Mouse (Mus musculus) small intestine, adult 2 months (tissue): ENCODE data around the gene Rhno1. TPM values are rescaled to one million over a fixed set of nuclear protein-coding genes. Genes with fewer than 3 reads are reported as not detected.
A peak's percentile ranks its signal among the peaks of the same experiment; 100 is the strongest.

Experiments
- H3K27ac ChIP-seq: fragments of 200-500 bp; 2 replicates; pipeline ENCODE4 v1.5.1; 2012; ENCODE audit warnings: low read depth, low read length, control low read depth, inconsistent platforms; ENCODE audit not compliant: insufficient read depth
- H3K27me3 ChIP-seq: fragments of 200-500 bp; 2 replicates; pipeline ENCODE4 v1.6.1; 2012; ENCODE audit warnings: mild to moderate bottlenecking, moderate library complexity, low read length, inconsistent platforms; ENCODE audit not compliant: control insufficient read depth, insufficient read depth
- H3K36me3 ChIP-seq: fragments of 200-500 bp; 2 replicates; pipeline ENCODE4 v1.6.1; 2012; ENCODE audit warnings: mild to moderate bottlenecking, low read length, control low read depth, inconsistent platforms; ENCODE audit not compliant: control insufficient read depth, insufficient read depth
- H3K4me1 ChIP-seq: fragments of 200-500 bp; 2 replicates; pipeline ENCODE4 v1.6.1; 2012; ENCODE audit warnings: low read length, inconsistent platforms, mixed read lengths; ENCODE audit not compliant: control insufficient read depth, insufficient read depth, insufficient read length
- H3K4me3 ChIP-seq: fragments of 200-500 bp; 2 replicates; pipeline ENCODE4 v1.5.1; 2012; ENCODE audit warnings: low read depth, mild to moderate bottlenecking, control low read depth, inconsistent platforms, low read length, moderate library complexity
- CTCF ChIP-seq: fragments of 200-500 bp; IDR thresholded peaks from 2 replicates; pipeline ENCODE4 v1.5.1; 2012; ENCODE audit warnings: low read depth, mild to moderate bottlenecking, control low read depth, inconsistent platforms, low read length, moderate library complexity, mixed read lengths; ENCODE audit not compliant: insufficient replicate concordance, insufficient read length; ENCODE audit errors: extremely low read depth
- POLR2A ChIP-seq: fragments of 200-500 bp; IDR thresholded peaks from 2 replicates; pipeline ENCODE4 v1.6.1; 2012; ENCODE audit warnings: low read depth, mild to moderate bottlenecking, control low read depth, inconsistent platforms, low read length, moderate library complexity
- WGBS: fragments of 180-500 bp; shearing (Covaris S2); methylation state at CpG from one replicate; pipeline ENCODE4 v1.1.7; 2018; 5-methylcytosine and 5-hydroxymethylcytosine counted together
- polyA plus RNA-seq: library from polyadenylated mRNA; depleted of rRNA; stranded (reverse); fragments of >200 nt; gene quantifications from 2 replicates; pipeline ENCODE4 v1.2.3, GENCODE M21; 2012

Rhno1 gene
- polyA plus RNA-seq, 1 experiment = 11.2 TPM

DNA sequence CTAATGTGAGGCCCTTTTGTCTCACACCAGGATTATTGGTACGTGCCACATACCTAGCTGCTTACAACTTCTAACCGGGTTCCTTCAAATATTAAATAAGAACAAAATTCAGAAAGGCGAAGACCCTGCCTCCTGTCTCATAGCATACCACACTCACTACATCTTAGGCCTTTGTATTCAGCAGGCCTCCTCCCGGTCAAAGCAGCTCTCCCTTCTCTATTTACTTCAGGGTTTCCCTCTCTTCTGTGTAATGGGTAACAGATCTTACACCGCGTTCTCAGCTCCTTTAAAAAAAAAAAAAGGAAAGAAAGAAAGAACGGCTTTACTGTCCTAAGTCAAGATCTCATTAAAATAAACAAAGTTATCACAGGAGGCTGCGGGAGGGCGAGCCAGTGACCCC lies 810 bp downstream of the Rhno1 start:
- H3K36me3 ChIP-seq = peaks cover 11% of the 10 kb centered on the region
- H3K27ac ChIP-seq = no peak overlapping the region
- no peaks in the 10 kb centered on the region for H3K27me3 ChIP-seq
- H3K4me1 ChIP-seq = peaks cover 3% of the 10 kb centered on the region; the same call in 1 of the 2 replicates
- peak overlapping the region; percentile 78 for H3K4me3 ChIP-seq
- TF ChIP-seq POLR2A = no peak
- TF ChIP-seq CTCF = no peak
- 15% methylated on average over 9 of the region's 9 CpGs for WGBS

DNA sequence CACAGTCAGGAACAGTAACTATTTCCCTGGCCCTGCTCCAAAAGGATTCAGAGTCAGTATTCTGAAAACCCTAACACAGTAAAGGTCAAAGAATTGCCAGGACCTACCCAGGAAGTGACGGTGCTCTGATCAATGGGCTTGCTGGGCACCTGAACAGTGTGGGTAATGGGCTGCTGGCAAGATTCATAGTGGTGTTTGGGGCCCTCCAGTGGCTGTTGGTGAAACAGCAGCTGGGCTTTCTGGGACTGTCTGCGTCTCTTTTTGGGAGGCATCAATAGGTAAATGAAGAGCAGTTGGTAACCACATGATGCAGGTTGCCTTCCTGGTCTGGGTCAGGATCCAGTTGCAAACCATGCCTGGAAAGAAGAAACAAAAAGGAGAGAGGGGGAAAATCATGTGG lies 3.7 kb downstream of the Rhno1 start:
- Histone ChIP-seq H3K36me3 (peaks cover 7% of the 10 kb centered on the region), H3K4me3 (no peak overlapping the region), H3K27me3 (no peaks in the 10 kb centered on the region), H3K4me1 (peaks cover 8% of the 10 kb centered on the region), H3K27ac (no peak overlapping the region)
- TF ChIP-seq CTCF (peak; percentile 72; the same call in 1 of the 2 replicates), POLR2A (no peak)
- 59% methylated on average over 2 of the region's 2 CpGs for WGBS

- WGBS = under 1% methylated on average over 42 of the region's 42 CpGs
- peak within 1 kb of the TSS; percentile 61 for H3K4me3 ChIP-seq
- H3K4me1 ChIP-seq = peaks cover 5% of the 10 kb centered on the region
- no peaks in the 10 kb centered on the region for H3K27me3 ChIP-seq
- peaks cover 7% of the 10 kb centered on the region for H3K36me3 ChIP-seq
- no peak within 1 kb of the TSS for H3K27ac ChIP-seq
- no peak for TF ChIP-seq CTCF
- no peak; the same call in 1 of the 2 replicates for TF ChIP-seq POLR2A
Observed at GRCm38 (mm10) chr6:128355726-128356416, 6.8 kb downstream of the Rhno1 start, which contains the start of gene Tulp3. Gene Tulp3 (minus strand): TSS chr6:128355851.

DNA sequence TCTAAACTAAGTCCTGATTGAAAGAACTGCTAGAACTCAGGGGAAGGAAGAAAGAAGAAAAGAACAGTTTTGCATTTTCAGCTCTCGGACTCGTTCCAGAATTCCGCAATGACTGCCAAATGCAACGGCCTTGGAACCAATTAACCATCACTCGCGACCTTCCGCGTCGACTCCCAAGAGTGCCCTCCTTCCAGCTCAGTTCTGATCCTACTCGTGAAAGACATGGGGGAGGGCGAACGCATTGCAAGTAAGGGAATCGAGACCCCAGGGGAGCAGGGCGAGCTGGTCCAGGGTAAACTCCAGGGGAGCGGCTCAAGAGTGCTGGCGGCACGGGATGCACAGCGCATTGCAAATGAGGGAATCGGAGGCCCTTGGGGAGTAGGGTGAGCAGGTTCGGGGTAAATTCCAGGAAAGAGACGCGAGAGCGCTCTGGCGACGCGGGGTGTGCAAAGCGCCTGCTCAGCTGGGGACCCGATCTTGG lies 7.5 kb downstream of the Rhno1 start:
- Histone ChIP-seq H3K27me3 (no peaks in the 10 kb centered on the region), H3K27ac (no peak overlapping the region), H3K36me3 (peaks cover 7% of the 10 kb centered on the region), H3K4me1 (peaks cover 5% of the 10 kb centered on the region), H3K4me3 (peak overlapping the region; percentile 61)
- WGBS = under 1% methylated on average over 28 of the region's 28 CpGs
- TF ChIP-seq CTCF (no peak), POLR2A (no peak)

DNA sequence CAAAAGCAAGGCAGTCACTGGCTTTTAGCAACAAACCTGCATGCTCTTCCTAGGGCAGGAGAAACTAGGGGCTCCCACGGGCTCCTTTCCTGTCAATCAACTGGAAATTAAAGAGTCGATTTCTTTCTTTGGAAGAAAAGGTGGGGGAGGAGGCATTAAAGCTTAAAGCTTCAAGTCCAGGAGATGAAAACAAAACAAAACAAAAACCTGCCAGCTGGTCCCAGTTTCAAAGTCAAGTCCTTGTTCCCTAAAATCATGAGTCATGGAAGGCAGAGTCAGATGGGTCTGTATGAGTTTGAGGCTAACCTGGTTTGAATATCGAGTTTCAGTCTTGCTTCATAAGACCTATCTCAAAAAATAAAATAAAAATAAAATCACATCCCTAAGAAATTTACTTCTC lies 8.6 kb downstream of the Rhno1 start:
- Histone ChIP-seq H3K4me3 (no peak overlapping the region), H3K4me1 (peaks cover 5% of the 10 kb centered on the region), H3K27me3 (no peaks in the 10 kb centered on the region), H3K27ac (no peak overlapping the region), H3K36me3 (peaks cover 7% of the 10 kb centered on the region)
- 76% methylated on average over 3 of the region's 3 CpGs for WGBS
- TF ChIP-seq CTCF = no peak
- TF ChIP-seq POLR2A = no peak

DNA sequence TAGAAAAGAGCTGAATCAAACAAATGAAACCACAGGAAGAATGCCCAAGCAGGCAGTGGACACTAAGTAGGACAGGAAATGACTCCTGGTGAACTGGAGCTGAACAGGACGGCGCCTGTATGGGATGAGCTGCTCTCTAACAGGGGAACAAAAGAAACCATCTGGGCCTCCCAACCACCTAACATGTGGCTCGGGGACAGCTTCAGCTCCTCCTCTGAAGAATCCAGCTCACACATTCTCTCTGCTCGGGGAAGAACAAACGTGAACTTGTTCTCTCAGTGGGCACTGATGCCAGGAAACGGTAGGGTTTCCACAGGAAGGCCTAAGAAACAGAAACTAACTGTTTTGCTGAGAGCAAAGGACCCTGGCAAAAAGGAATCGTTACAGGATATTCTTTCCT lies 13.0 kb downstream of the Rhno1 start:
- no peaks in the 10 kb centered on the region for H3K4me1 ChIP-seq
- no peak for TF ChIP-seq CTCF
- no peak for TF ChIP-seq POLR2A
- H3K27me3 ChIP-seq = no peaks in the 10 kb centered on the region
- 64% methylated on average over 7 of the region's 7 CpGs for WGBS
- H3K36me3 ChIP-seq = no peaks in the 10 kb centered on the region
- no peak overlapping the region for H3K27ac ChIP-seq
- H3K4me3 ChIP-seq = no peak overlapping the region

DNA sequence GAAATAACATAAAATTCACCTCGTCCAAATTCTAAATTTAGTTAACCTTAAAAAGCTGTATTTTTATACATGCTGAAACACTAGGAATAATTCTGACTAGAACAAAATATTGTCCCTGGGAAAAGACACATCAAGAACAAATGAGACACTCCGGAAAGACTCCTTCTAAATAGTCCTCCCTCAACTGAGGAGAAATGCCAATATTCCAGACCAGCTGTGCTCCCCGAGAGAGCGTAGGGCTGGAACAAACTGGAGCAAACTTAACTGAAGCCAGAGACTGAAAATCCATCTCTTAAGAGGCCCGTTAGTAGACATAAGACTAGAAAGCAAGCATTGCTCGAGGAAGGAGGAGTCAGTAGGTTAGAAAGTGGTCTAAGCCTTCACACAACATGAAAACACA lies 15.9 kb downstream of the Rhno1 start:
- Histone ChIP-seq H3K27ac (no peak overlapping the region), H3K4me3 (no peak overlapping the region), H3K36me3 (no peaks in the 10 kb centered on the region), H3K4me1 (no peaks in the 10 kb centered on the region), H3K27me3 (no peaks in the 10 kb centered on the region)
- 78% methylated on average over 6 of the region's 6 CpGs for WGBS
- TF ChIP-seq POLR2A = no peak
- TF ChIP-seq CTCF = no peak

- no peaks in the 10 kb centered on the region for H3K4me1 ChIP-seq
- no peak overlapping the region for H3K27ac ChIP-seq
- no peak overlapping the region for H3K4me3 ChIP-seq
- H3K27me3 ChIP-seq = no peaks in the 10 kb centered on the region
- no peaks in the 10 kb centered on the region for H3K36me3 ChIP-seq
- 74% methylated on average over 10 of the region's 10 CpGs for WGBS
- no peak for TF ChIP-seq CTCF
- TF ChIP-seq POLR2A = no peak
Observed at GRCm38 (mm10) chr6:128345623-128346022, 17.1 kb downstream of the Rhno1 start.
